Mouse (Mus musculus) layer of hippocampus, adult 2 months (tissue): ENCODE results near the gene F12. TPM values are rescaled to one million over a fixed set of nuclear protein-coding genes. Genes with fewer than 3 reads are reported as not detected.
A peak's percentile ranks its signal among the peaks of the same experiment; 100 is the strongest.
"Not testable (repeated sequence)": the region's sequence is repeated elsewhere in the genome, so short reads cannot be mapped to it uniquely, and the experiment has no call there.

ENCODE experiments used
- DNase-seq, 2 experiments: peaks; one replicate each; pipeline ENCODE4 v3.0.0; 2022; ENCODE audit warnings: low spot score in 2 of 2
- H3K27ac ChIP-seq: fragments of 200-600 bp; 2 replicates; pipeline ENCODE4 v1.8.1; 2022
- H3K4me3 ChIP-seq: fragments of 200-600 bp; 2 replicates; pipeline ENCODE4 v1.8.1; 2022; ENCODE audit warnings: mild to moderate bottlenecking
- CTCF ChIP-seq: fragments of 200-600 bp; conservative IDR thresholded peaks from 2 replicates; pipeline ENCODE4 v1.8.1; 2022; ENCODE audit warnings: antibody characterized with exemption, mild to moderate bottlenecking, moderate library complexity
- total RNA-seq, 2 experiments: library from RNA; stranded (reverse); gene quantifications; 2 replicates each; pipeline ENCODE4 v1.2.3; 2021

F12 gene
- total RNA-seq, 2 experiments from 2014 or later, result 0.44 to 0.93 TPM

GRCm38 (mm10) chr13:55446483-55447105 lies 20.0 kb upstream of the F12 start:
- peak overlapping the region; percentile 70 for H3K4me3 ChIP-seq
- no peak for TF ChIP-seq CTCF
- DNase-seq, result no peak
- no peak overlapping the region for H3K27ac ChIP-seq

- DNase-seq, result no peak
- H3K27ac ChIP-seq, result peak overlapping the region; percentile 94
- H3K4me3 ChIP-seq, result peak overlapping the region; percentile 70
- no peak; the same call in 1 of the 2 replicates for TF ChIP-seq CTCF
These were observed 18.9 kb upstream of the F12 start for GRCm38 (mm10) chr13:55445361-55446091.

- TF ChIP-seq CTCF, result no peak
- peak within 1 kb of the TSS; percentile 96 for H3K27ac ChIP-seq
- H3K4me3 ChIP-seq, result peak within 1 kb of the TSS; percentile 74
- peak; percentile 99 to 100 for DNase-seq
These were observed 18.3 kb upstream of the F12 start, which contains the start of gene Grk6 for GRCm38 (mm10) chr13:55444937-55445315. Gene Grk6 (plus strand): TSS chr13:55445072.

GRCm38 (mm10) chr13:55444286-55444936 lies 17.8 kb upstream of the F12 start:
- H3K27ac ChIP-seq, result peak overlapping the region; percentile 96
- peak overlapping the region; percentile 74 for H3K4me3 ChIP-seq
- no peak for TF ChIP-seq CTCF
- DNase-seq, result no peak

GRCm38 (mm10) chr13:55443799-55444285 lies 17.2 kb upstream of the F12 start:
- Histone ChIP-seq H3K4me3 (peak overlapping the region; percentile 74), H3K27ac (peak overlapping the region; percentile 96)
- no peak for TF ChIP-seq CTCF
- no peak for DNase-seq

GRCm38 (mm10) chr13:55437111-55437629 lies 10.6 kb upstream of the F12 start:
- not testable (repeated sequence) for H3K27ac ChIP-seq, H3K4me3 ChIP-seq, DNase-seq

GRCm38 (mm10) chr13:55431889-55432685 lies 5.5 kb upstream of the F12 start:
- DNase-seq, result no peak
- Histone ChIP-seq H3K4me3 (no peak overlapping the region), H3K27ac (no peak overlapping the region)
- TF ChIP-seq CTCF, result no peak

- TF ChIP-seq CTCF, result no peak
- no peak overlapping the region for H3K4me3 ChIP-seq
- DNase-seq, result no peak
- H3K27ac ChIP-seq, result no peak overlapping the region
These were observed 4.0 kb upstream of the F12 start for GRCm38 (mm10) chr13:55430566-55430965.

- TF ChIP-seq CTCF, result no peak
- no peak overlapping the region for H3K27ac ChIP-seq
- H3K4me3 ChIP-seq, result no peak overlapping the region
- no peak for DNase-seq
These were observed 2.8 kb upstream of the F12 start for GRCm38 (mm10) chr13:55429226-55429888.

GRCm38 (mm10) chr13:55420933-55421800 lies 5.4 kb downstream of the F12 start:
- H3K4me3 ChIP-seq, result peak overlapping the region; percentile 49
- DNase-seq, result peak; percentile 52 to 70
- TF ChIP-seq CTCF, result peak; percentile 89
- H3K27ac ChIP-seq, result peak overlapping the region; percentile 78
